Mouse (Mus musculus): Measurements from ENCODE around the gene Dpp9.

DNA sequence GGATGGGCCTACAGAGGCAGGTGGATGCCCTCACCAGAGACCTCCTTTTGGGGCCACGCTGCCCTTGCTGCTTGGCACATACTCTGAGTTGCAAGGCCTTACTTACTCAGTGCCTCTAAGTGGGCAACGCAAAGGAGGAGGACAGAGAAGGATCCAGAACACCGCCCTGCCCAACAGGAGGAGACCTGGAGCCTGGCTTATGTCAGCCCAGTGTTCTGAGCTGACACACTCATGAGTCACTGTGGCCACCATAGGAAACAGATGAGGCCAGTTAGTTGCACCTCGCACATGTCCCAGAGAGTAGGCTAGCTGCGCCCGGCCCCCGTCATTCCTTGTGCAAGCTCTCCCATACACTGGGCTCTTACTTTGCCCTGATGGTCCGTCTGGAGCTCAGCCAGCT is 16.2 kb downstream of the Dpp9 start:
- TF ChIP-seq CTCF (IDR thresholded peaks at IDR 0.05; ENCODE audit: borderline replicate concordance, insufficient read depth, low read length) (no peak), POLR2A (IDR thresholded peaks at IDR 0.05; ENCODE audit: low read depth, low read length) (no peak)

Data from embryonic fibroblast, embryonic 13.5 days (primary cell).